Mouse (Mus musculus) midbrain, embryonic 11.5 days (tissue): ENCODE data around the gene Slc41a3. TPM values are rescaled to one million over a fixed set of nuclear protein-coding genes. Genes with fewer than 3 reads are reported as not detected.
A peak's percentile ranks its signal among the peaks of the same experiment; 100 is the strongest.

Experiments used
- ATAC-seq: fragments of 200-750 bp; cut with Nextera tagmentation; 2 replicates; pipeline ENCODE4 v1.8.0; 2017; ENCODE audit warnings: moderate TSS enrichment, moderate library complexity; ENCODE audit not compliant: low FRiP score
- DNase-seq: peaks from one replicate; pipeline ENCODE4 v3.0.0; 2015; ENCODE audit warnings: low spot score; ENCODE audit errors: missing footprints
- H3K27ac ChIP-seq: fragments of 300-500 bp; sonication (generic); 2 replicates; pipeline ENCODE4 v1.5.1; 2014; ENCODE audit warnings: low read depth, low read length
- H3K27me3 ChIP-seq: fragments of 300-500 bp; sonication (generic); 2 replicates; pipeline ENCODE4 v1.6.1; 2014; ENCODE audit warnings: mild to moderate bottlenecking, low read length, moderate library complexity, mixed read lengths; ENCODE audit not compliant: control insufficient read depth, insufficient read depth
- H3K36me3 ChIP-seq: fragments of 300-500 bp; sonication (generic); 2 replicates; pipeline ENCODE4 v1.6.1; 2014; ENCODE audit warnings: mild to moderate bottlenecking, low read length, moderate library complexity, mixed read lengths; ENCODE audit not compliant: control insufficient read depth, insufficient read depth
- H3K4me1 ChIP-seq: fragments of 300-500 bp; sonication (generic); 2 replicates; pipeline ENCODE4 v1.6.1; 2014; ENCODE audit warnings: low read length; ENCODE audit not compliant: control insufficient read depth, insufficient read depth
- H3K4me2 ChIP-seq: fragments of 300-500 bp; sonication (generic); 2 replicates; pipeline ENCODE4 v1.6.1; 2014; ENCODE audit warnings: mild to moderate bottlenecking, moderate library complexity
- H3K4me3 ChIP-seq: fragments of 300-500 bp; sonication (generic); 2 replicates; pipeline ENCODE4 v1.5.1; 2014; ENCODE audit warnings: low read depth, low read length
- H3K9ac ChIP-seq: fragments of 300-500 bp; sonication (generic); 2 replicates; pipeline ENCODE4 v1.6.1; 2014; ENCODE audit warnings: low read length
- H3K9me3 ChIP-seq: fragments of 300-500 bp; sonication (generic); 2 replicates; pipeline ENCODE4 v1.6.1; 2016; ENCODE audit warnings: low read length; ENCODE audit not compliant: control insufficient read depth
- WGBS: fragments of 180-500 bp; shearing (Covaris S2); extraction: QIAGEN DNeasy Blood & Tissue Kit; methylation state at CpG from one replicate; pipeline ENCODE4 v1.1.7; 2014; 5-methylcytosine and 5-hydroxymethylcytosine counted together
- polyA plus RNA-seq: library from polyadenylated mRNA; unstranded; fragments of >200 nt; fragmentation: Nextera tagmentation; extraction: Ambion mirVana; gene quantifications from 2 replicates; pipeline ENCODE4 v1.2.1, GENCODE M21; 2014

The Slc41a3 gene
- polyA plus RNA-seq, 1 experiment from 2014 or later, result 2.7 TPM

DNA sequence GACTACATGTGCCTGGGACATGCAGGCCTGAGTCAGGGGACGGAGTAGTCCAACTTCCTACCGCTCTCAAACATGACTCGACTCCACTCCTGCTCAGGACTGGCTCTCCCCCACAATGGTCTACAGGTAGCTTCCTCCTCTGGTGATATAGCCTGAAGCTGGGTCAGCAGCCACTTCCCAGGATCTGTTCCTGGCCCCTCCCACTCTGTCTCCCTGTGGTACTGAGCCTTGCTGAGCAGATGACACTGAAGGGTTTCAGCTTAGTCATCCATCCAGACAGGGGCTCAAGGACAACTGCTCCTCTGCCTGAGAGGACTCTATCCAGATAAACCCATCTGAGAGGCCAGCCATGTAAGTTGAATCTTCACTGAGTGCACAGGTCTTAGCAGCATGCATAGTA lies 37.0 kb upstream of the Slc41a3 start:
- 91% methylated on average over 3 of the region's 3 CpGs for WGBS
- H3K4me3 ChIP-seq, result no peak overlapping the region
- no peaks in the 10 kb centered on the region for H3K4me1 ChIP-seq
- no peaks in the 10 kb centered on the region for H3K9me3 ChIP-seq
- H3K9ac ChIP-seq, result no peak overlapping the region
- no peaks in the 10 kb centered on the region for H3K36me3 ChIP-seq
- no peak for ATAC-seq
- no peaks in the 10 kb centered on the region for H3K27me3 ChIP-seq
- peak; percentile 21 for DNase-seq
- no peak overlapping the region for H3K4me2 ChIP-seq
- no peak overlapping the region for H3K27ac ChIP-seq

DNA sequence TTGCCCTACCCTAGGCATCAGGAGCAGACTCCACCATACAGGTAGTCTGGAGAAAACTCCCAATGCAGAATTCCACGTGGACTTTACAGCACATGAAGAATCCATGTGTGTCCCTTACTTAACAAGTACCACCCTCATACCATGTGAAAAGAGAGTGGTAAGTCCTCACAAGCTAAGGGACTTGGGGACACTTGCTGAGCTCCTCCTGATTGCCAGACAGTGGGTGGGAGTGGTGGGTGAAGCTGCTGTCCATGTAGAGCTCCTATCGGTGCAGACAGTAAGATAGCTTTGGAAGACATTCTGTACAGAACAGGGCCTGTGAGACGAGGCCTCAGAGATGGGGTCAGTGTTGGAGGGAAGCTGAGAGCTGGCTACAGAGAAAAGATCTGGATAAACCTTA lies 36.6 kb upstream of the Slc41a3 start:
- Histone ChIP-seq H3K9me3 (no peaks in the 10 kb centered on the region), H3K4me1 (no peaks in the 10 kb centered on the region), H3K27ac (no peak overlapping the region), H3K27me3 (no peaks in the 10 kb centered on the region), H3K4me3 (no peak overlapping the region), H3K36me3 (no peaks in the 10 kb centered on the region), H3K9ac (no peak overlapping the region), H3K4me2 (no peak overlapping the region)
- no peak for DNase-seq
- no peak for ATAC-seq
- WGBS, result 84% methylated on average over 3 of the region's 3 CpGs

DNA sequence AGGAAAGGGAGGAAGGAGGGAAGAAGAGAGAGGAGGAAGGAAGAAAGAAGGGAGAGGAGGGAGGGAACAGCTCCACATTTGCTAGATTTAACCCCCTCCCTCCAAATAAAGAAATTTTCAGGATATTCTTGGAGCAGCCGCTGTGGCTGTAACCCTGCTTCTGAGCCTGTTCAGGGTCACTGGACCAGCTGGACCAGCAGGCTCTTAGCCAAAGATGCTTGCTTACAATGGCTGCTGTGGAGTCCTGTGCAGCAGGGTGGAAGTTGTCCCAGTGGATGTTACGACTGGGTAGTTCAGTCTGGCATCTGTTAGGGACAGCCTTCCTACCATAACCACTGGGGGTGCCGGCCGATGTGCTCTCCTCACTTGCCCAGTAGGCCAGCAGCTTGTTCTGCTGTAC lies 35.8 kb upstream of the Slc41a3 start:
- Histone ChIP-seq H3K36me3 (no peaks in the 10 kb centered on the region), H3K9me3 (no peaks in the 10 kb centered on the region), H3K9ac (no peak overlapping the region), H3K27ac (no peak overlapping the region), H3K4me2 (no peak overlapping the region), H3K27me3 (no peaks in the 10 kb centered on the region), H3K4me1 (no peaks in the 10 kb centered on the region), H3K4me3 (no peak overlapping the region)
- no peak for ATAC-seq
- no peak for DNase-seq
- 88% methylated on average over 4 of the region's 4 CpGs for WGBS

DNA sequence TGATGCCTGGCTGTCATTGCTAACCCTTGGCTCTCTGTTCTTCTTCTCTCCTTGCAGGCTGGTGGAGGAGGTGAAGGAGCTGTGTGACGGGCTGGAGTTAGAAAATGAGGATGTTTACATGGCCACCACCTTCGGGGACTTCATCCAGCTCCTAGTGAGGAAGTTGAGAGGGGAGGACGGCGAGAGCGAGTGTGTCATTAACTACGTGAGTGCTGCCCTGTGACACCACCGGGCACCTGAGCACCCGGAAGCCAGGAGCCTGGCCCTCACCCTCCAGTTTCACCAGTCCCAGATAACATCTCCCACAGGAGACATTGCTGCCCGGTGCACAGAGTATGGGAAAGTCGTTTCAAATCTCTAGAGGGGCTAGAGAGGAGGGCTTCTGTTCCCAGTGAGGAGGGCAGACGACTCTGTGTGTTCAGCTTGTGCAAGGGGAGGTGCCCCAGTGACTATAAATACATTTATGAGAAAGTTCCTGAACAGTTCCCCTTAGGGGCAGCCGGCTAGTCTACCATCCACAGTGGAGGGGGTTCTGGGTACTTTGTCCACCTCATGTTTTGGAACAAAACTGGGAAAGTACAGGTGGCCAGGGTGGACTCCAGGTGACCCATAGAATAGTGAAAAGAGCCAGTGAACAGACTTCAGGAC lies 34.7 kb upstream of the Slc41a3 start:
- Histone ChIP-seq H3K36me3 (no peaks in the 10 kb centered on the region), H3K27ac (no peak overlapping the region), H3K9me3 (no peaks in the 10 kb centered on the region), H3K4me2 (no peak overlapping the region), H3K4me3 (no peak overlapping the region), H3K27me3 (no peaks in the 10 kb centered on the region), H3K4me1 (no peaks in the 10 kb centered on the region), H3K9ac (no peak overlapping the region)
- ATAC-seq, result no peak
- peak; percentile 51 for DNase-seq
- 79% methylated on average over 12 of the region's 12 CpGs for WGBS

DNA sequence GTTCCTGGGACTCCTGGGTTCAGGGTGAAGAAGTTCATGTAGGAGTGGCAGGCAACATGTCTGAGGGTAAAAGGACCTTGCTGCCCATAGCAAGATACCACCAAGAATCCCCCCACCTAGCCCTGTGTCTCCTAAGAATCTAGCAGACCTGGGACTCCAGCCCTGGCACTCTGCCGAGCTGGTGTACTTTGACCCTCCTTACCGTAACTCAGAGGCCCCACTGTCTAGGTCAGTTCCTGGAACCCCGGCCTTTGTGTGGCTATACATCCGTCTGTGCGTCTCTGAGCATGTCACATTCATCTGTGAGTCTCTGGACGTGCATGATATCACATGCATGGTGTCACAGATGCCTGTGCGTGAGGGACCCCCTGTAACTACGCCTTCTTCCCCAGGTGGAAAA lies 34.1 kb upstream of the Slc41a3 start:
- no peaks in the 10 kb centered on the region for H3K4me1 ChIP-seq
- no peaks in the 10 kb centered on the region for H3K36me3 ChIP-seq
- no peak overlapping the region for H3K27ac ChIP-seq
- H3K9me3 ChIP-seq, result no peaks in the 10 kb centered on the region
- ATAC-seq, result no peak
- 81% methylated on average over 8 of the region's 8 CpGs for WGBS
- no peak overlapping the region for H3K4me3 ChIP-seq
- H3K9ac ChIP-seq, result no peak overlapping the region
- no peak overlapping the region for H3K4me2 ChIP-seq
- DNase-seq, result peak; percentile 19
- no peaks in the 10 kb centered on the region for H3K27me3 ChIP-seq

DNA sequence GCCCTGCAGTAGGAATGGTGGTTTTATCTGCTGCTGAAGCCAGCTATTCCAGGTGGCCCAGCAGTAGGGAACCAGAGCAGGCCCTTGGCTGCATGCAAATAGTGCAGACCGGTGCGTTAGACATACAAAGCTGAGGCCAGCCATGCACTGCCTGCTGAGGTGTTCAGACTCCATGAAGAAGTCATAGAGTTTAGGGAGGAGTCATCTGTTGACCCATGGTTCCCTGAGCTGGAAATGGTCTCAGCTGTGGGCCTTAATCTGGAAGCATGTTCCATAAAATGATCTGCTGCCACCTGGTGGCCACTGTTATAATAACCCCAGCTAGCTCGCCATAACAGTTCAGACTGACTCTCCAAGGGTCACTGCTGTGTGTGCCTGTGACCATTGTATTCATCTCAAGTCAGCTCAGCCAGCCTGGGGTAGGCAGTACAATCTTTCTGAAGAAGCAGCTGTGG lies 29.2 kb upstream of the Slc41a3 start:
- Histone ChIP-seq H3K4me2 (no peak overlapping the region), H3K27me3 (no peaks in the 10 kb centered on the region), H3K27ac (no peak overlapping the region), H3K36me3 (no peaks in the 10 kb centered on the region), H3K4me1 (no peaks in the 10 kb centered on the region), H3K4me3 (no peak overlapping the region), H3K9ac (no peak overlapping the region), H3K9me3 (no peaks in the 10 kb centered on the region)
- 51% methylated on average over 3 of the region's 3 CpGs for WGBS
- DNase-seq (peak; percentile 98), ATAC-seq (peak; percentile 67)

DNA sequence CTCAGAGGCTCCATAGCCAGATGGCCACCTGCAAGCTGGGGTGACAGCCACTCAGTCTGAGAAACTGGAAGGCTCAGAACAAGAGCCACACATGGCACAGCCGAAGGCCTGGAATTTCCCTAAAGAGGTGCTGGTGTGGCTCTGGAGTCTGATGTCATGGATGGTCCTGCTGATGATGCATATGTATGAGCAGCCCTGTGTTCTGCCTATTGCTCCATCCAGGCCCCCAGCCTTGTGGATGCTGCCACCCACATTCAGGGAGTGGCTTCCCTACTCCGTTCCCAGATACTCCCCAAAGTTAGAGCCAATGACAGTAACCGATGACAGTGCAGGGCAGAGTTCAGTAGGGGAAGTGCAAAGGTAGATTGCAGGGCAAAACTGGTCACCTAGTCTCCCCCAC lies 26.4 kb upstream of the Slc41a3 start:
- Histone ChIP-seq H3K36me3 (no peaks in the 10 kb centered on the region), H3K9ac (no peak overlapping the region), H3K9me3 (no peaks in the 10 kb centered on the region), H3K4me1 (no peaks in the 10 kb centered on the region), H3K27ac (no peak overlapping the region), H3K27me3 (no peaks in the 10 kb centered on the region), H3K4me3 (no peak overlapping the region), H3K4me2 (no peak overlapping the region)
- DNase-seq, result no peak
- WGBS, result 68% methylated on average over 3 of the region's 3 CpGs
- no peak for ATAC-seq

DNA sequence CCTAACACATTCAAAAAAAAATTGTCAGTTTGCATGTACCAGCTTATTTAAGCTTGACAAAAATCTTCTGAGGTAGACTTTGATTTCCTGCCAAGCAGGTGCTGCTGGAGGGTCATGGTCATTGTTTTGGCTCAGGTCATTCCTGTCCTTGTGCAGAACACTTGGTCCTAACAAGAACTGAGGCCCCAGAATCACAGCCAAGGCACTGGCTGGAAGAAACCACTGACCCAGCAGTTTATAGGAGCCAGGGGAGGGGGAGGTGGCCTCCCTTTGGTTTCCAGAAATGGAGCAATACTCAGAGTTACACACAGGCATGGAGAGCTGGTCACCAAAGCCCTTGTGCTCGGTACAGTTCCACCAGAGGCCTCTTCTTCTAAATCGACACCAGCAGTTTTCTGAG lies 22.2 kb upstream of the Slc41a3 start:
- WGBS, result 86% methylated on average over 2 of the region's 2 CpGs

DNA sequence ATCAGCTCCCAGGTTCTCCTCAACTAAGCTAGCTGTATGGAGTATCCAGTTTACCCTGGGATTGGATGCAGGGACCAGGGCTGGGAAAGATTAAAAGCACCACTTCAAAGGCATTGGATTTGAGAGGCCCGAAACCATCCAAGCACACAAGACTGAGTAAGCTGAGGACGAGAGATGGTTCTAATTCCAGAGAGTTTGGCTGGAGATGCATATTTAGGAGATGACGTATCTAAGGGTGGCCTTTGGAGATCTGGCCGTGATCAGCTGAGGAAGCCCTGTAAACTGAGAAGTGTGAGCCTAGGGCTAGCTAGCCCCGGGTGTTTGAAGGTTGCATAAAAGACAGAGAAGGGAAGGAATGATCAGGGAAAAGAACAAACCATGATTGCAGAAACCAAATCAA lies 16.4 kb upstream of the Slc41a3 start:
- ATAC-seq (no peak), DNase-seq (no peak)
- no peak overlapping the region for H3K9ac ChIP-seq
- no peak overlapping the region for H3K27ac ChIP-seq
- H3K36me3 ChIP-seq, result no peaks in the 10 kb centered on the region
- WGBS, result 61% methylated on average over 5 of the region's 5 CpGs
- H3K9me3 ChIP-seq, result no peaks in the 10 kb centered on the region
- H3K4me1 ChIP-seq, result no peaks in the 10 kb centered on the region
- H3K4me3 ChIP-seq, result no peak overlapping the region
- H3K27me3 ChIP-seq, result no peaks in the 10 kb centered on the region
- no peak overlapping the region for H3K4me2 ChIP-seq

More for the DNA sequence above, 22.2 kb upstream of the Slc41a3 start:
- no peaks in the 10 kb centered on the region for H3K36me3 ChIP-seq
- ATAC-seq (no peak), DNase-seq (no peak)
- no peaks in the 10 kb centered on the region for H3K27me3 ChIP-seq
- H3K4me2 ChIP-seq, result no peak overlapping the region
- H3K4me3 ChIP-seq, result no peak overlapping the region
- no peak overlapping the region for H3K9ac ChIP-seq
- no peaks in the 10 kb centered on the region for H3K4me1 ChIP-seq
- H3K9me3 ChIP-seq, result no peaks in the 10 kb centered on the region
- H3K27ac ChIP-seq, result no peak overlapping the region
